Mouse (Mus musculus): ENCODE results near the gene Hectd4.

GRCm38 (mm10) chr5:121183269-121183668 is 36.8 kb upstream of the Hectd4 start:
- TF ChIP-seq POLR2A (IDR thresholded peaks at IDR 0.05; ENCODE audit: control insufficient read depth, extremely low read depth, insufficient read depth, low read length, poor library complexity) (no peak), CTCF (IDR thresholded peaks at IDR 0.05; ENCODE audit: borderline replicate concordance, control insufficient read depth, extremely low read depth, insufficient read depth, low read length, poor library complexity) (no peak)

All from thymus, adult 2 months (tissue).